Mouse (Mus musculus): ENCODE measurements at regions not wholly inside any gene's neighbourhood (a gene's known extent, or its start where the extent isn't known, plus 50 kb on each side); places are given as distances from the start of the nearest gene placed in this dataset.

DNA sequence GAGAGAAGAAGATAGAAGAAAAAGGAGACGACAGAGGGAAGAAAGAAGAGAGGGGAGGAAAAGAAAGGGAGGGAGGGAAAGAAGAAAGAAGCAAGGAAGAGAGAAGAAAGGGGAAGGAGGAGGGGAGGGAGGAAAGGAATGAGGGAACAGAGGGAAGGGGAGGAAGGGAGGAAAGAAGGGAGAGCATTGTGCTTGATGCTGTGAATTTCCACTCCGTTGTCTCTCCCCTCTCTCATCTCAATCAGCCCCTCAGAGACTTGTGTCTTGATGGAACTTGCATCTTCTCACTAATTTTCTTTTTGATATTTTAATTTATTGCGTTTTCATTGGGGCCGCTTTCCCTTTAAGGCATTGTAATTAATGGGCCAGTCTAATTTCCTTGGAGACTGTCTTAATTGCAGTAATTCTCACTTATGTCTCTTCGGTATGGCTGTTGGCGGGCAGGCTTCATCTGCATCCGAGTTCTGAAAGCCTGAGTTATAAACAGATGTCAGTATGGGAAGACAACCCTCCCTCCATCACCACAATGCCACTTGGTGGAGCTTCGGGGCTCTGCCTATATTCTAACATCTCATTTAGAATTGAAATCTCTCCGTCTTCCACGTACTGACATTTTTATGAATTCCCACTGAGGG, 111.4 kb upstream of the Xylt1 start:
- no peak for DNase-seq

DNA sequence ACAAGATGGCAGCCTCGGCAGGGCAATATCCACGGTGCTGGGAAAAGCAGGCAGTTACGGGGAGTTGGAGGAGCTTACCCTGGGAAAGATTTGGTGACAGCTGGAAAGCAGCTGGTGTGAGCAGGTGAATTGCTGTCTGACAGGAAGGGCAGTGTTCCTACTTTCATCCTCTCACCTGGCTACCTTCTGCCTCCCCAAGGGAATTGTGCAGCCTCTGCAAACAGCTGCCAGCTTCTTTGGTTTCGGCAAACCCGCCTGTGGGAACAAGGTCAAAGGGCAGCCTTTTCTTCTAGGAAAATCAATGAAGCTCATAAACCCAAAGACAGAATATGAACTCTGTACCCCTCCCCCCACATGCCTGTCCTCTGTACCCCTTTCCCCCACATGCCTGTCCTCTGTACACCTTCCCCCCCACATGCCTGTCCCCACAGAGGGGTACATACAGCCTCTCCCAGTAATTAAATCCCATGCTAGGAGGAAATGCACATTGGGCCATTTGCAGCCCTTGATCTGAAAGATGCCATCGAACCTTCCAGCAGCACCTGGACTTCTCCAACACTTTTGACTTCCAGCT, 102.3 kb upstream of the Xylt1 start:
- no peak for DNase-seq

DNA sequence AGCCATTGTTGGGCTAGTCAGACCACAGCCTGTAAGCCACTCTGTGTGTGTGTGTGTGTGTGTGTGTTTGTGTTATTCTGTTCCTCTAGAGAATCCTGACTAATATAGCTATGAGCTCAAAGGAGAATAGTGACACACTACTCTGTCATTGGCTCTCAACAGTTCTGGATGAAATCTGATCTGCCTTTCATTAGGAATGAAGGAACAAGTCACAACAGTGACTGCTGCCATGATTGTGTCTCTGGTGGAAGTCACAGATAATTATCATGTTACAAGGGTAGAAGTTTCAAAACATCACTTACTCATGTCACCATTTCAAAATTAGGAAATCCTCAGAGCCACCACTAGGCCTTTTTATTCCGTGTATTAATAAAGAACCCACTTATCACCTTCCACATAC, 98.6 kb upstream of the Xylt1 start:
- DNase-seq = no peak

DNA sequence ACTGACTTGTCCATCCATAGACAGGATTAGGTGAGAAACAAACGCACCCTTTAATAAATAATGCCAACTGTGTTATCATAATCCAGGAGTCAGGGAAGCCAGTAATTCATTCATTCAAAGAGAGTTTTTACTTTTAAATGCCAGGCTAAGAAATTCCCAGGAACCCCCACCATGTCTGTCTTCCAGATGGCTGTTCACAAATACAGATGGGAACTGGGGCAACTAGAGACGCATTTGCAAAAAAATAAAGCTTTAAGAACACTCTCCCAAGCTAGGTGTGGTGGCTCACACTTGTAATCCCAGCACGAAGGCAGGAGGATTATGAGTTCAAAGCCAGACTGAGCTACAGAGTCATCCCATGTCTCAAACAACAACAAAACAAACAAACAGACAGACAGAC, 95.6 kb upstream of the Xylt1 start:
- no peak for DNase-seq

DNA sequence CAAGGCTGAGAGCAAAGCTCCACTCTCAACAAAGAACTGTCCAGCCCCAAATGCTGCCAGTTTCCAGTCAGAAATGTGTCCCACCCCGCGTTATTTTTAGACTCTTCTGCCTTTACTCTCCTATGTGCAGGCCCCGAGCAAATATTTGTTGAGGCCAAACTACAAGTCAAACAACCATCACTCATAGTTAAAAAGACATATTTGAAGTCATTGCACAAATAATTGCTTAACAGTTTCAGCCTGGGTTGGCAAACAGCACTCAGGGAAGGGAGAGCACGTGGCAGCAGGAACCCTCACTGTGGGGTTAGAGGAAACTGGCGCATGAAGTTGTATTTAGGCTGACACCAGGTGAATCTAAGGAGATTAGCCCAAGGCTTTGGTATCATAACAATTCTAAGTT, 94.8 kb upstream of the Xylt1 start:
- no peak for DNase-seq

DNA sequence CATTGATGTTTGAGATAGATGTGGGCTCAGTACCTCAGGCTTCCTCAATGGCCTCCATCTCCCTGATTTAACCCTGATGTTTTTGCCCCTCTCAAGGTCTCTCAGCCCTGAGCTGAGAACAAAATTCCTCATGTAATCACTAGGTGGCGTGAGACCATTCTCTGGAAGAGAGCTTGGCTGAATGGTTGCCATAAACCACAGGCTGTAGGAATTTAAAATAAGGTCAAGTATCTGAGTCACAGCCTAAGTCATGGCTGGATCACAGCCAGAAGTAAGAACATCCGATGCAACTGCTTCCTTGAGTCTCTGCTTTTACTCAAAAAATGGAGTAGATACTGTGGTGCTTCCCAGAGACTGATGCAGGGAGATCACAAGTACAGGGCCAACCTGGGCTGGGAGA, 77.1 kb upstream of the Xylt1 start:
- peak; percentile 8 to 22 for DNase-seq

DNA sequence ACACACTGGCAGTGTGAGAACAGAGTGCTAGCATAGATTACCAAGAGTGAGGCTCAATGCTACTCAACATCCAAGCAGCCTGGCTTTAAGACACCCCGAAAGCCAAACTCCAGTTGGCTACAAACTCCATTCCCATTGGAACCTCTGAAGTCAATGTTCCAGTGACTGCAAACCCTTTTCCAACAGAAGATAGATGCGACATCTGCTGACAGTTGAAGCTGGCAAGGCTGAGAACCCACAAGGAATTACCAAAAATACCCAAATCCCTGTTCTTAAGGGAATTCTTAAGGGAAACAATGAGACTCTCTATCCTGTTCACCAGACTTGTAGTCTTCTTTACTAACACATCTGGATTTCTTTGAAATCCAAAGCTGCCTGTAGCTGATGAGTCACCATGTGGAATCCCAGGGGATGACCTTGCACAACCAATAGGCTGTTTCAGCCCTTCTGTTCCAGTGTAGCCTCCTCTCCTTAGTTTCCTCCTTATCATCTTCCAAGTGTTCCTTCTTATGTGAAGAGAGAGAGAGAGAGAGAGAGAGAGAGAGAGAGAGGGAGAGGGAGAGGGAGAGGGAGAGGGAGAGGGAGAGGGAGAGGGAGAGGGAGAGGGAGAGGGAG, 70.1 kb upstream of the Xylt1 start:
- no peak for DNase-seq

DNA sequence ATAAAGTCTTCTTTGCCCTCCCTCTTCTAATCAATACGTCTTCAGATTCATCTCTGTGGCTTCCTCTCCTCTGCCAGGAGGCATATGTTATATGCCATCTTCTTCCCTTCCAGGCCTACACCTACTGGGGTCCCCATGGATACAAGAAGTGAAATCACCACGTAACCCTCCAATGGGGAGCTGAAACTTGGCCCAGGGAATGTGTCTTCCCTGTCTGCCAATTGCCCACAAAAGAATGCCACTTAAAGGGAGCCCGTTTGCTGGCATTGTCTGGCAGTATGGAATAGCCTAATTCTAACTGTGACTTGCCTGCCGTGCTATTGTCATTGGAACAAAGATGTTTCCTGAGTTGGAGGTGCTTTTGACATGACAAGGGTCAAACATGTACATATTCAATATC, 69.5 kb upstream of the Xylt1 start:
- no peak for DNase-seq

DNA sequence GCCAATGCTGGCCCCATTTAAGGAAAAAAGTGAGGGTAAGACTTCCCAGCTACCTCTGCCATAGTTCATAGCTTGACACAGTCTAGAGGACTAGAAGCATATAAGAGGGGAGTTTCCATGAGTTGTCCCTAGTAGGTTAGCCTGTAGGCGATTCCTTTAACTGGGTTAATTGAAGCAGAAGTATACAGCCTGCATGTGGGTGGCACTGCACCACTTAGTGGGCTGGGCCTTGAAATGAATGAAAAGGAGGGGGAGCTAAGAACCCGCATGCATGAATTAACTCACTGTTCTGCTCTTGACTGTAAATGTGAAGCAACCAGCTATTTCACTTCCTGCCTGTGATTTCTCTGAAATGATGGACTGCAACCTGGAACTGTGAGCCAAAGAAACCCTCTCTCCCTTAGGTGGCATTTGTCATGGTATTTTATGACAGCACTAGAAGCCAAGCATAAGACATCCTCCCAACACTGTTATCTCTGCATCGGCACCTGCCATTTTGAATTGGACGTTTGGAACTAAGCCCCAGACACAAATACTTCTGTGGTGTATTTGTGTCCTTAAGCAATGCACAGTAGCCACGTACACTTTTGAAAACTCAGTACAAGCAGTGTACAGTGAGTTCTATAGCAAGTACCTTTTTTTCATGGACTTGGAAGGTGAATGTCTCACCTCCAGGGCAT, 64.5 kb upstream of the Xylt1 start:
- DNase-seq = no peak

DNA sequence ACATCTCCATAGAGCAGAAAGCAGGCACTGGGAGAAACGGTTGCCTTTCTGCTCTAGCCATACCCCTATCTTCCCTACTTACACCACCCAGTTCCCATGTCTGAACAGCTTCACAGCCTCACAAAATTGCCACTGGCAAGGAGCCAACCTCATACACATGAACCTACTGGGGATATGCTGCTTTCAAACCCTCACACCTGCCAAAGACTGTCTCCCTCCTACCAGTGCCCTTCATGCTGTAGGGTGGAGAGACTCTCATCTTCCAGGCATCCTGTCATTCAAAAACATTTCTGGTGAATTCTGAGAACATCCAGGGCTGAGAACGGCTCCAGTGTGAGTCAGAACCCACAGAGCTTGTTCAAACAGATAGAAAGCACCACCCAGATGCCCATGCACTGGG, 63.4 kb upstream of the Xylt1 start:
- peak in 1 of 2 experiments; percentile 13 for DNase-seq

DNA sequence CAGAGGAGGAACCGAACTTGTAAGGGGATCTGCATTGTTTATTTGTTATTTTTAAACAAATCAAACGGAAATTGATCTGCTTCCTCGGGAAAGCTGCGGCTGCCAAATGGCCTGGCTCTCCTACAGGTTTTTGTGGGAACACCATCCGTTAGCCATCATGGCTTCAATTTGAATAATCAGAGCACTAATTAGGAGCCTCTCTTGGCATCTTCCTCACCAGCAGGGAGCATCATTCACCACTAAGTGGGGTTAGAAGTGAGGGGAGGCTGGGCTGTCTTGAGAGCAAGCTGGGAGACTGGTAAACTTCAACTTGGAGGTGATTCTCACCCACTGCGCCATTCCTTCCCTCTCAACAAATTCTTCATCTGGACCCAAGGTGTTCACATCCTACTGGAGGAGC, 60.2 kb upstream of the Xylt1 start:
- DNase-seq = no peak
